22 mouse cellular contexts compared by ENCODE assay signal in the genomic region with DNA sequence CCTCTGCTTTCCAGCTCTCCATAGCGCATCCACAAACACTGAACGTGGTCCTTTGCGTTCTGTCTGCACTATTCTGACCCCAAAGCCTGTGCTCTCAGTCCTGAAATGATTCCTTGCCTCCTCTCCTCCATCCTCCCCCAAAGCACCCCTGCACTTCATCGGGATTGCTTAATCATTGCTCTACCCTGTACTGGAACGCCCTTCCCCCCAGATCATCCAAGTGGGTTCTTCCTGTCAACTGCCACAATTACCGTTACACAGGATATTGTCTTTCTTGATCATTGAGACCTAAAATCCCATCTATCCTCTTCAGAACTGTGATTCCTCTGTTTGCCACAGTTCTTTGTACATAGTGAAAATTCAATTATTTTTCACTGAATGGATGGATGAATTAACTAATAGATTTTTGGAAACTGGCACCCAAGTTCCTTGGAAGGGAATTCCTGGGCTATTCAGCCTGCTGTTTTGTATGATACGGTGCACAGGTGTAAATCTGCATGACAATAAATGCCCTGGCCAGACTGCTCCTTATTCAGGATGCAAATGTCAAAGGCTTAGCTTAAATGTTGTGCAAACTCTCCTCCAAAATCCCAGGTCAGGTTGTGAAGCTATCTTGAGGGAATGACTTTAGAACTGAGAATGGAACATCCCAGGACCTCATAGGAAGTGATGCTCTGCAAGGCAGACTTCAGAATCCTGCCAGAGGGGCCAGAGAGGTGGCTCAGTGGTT. TPM values are rescaled to one million over a fixed set of nuclear protein-coding genes. Genes with fewer than 3 reads are reported as not detected.
"Had no signal": no experiment of that assay in that cellular context is flagged by ENCODE, and none has a peak within 500 bp of the region (broad histone marks: within the 10 kb centered on the region; RNA-seq: fewer than 3 reads in every experiment).

No protein-coding gene starts in this region.

- H3K4me3 ChIP-seq: liver, embryonic 15.5 days; lung, embryonic 15.5 days; midbrain, embryonic 12.5 days; midbrain, embryonic 15.5 days; neural tube, embryonic 12.5 days; stomach, embryonic 15.5 days had no signal

- H3K27me3 ChIP-seq: liver, embryonic 15.5 days; lung, embryonic 15.5 days; midbrain, embryonic 12.5 days; midbrain, embryonic 15.5 days; neural tube, embryonic 12.5 days; stomach, embryonic 15.5 days had no signal

- DNase-seq: liver, postnatal 0 days; lung, adult 2 months; lung, postnatal 14 days; lung, postnatal 36 days; right cerebral cortex, postnatal 14 days; thymus, adult 2 months; thymus, postnatal 25 days; thymus, postnatal 4 days had no signal

- H3K4me1 ChIP-seq: liver, embryonic 15.5 days; lung, embryonic 15.5 days; midbrain, embryonic 12.5 days; midbrain, embryonic 15.5 days; neural tube, embryonic 12.5 days; stomach, embryonic 15.5 days had no signal

- H3K4me2 ChIP-seq: liver, embryonic 15.5 days; lung, embryonic 15.5 days; midbrain, embryonic 12.5 days; midbrain, embryonic 15.5 days; neural tube, embryonic 12.5 days; stomach, embryonic 15.5 days had no signal

- H3K9ac ChIP-seq: liver, embryonic 15.5 days; liver, postnatal 0 days; lung, embryonic 15.5 days; midbrain, embryonic 12.5 days; midbrain, embryonic 15.5 days; neural tube, embryonic 12.5 days; stomach, embryonic 15.5 days had no signal

- H3K9me3 ChIP-seq: liver, embryonic 15.5 days; lung, embryonic 15.5 days; midbrain, embryonic 12.5 days; midbrain, embryonic 15.5 days; neural tube, embryonic 12.5 days; stomach, embryonic 15.5 days had no signal

- ATAC-seq: liver, postnatal 0 days; lung, postnatal 0 days; midbrain, embryonic 15.5 days had no signal

- H3K36me3 ChIP-seq: liver, embryonic 15.5 days; lung, embryonic 15.5 days; midbrain, embryonic 12.5 days; midbrain, embryonic 15.5 days; neural tube, embryonic 12.5 days; stomach, embryonic 15.5 days had no signal

- H3K27ac ChIP-seq: liver, embryonic 15.5 days; lung, embryonic 15.5 days; macrophage; midbrain, embryonic 12.5 days; midbrain, embryonic 15.5 days; neural tube, embryonic 12.5 days; stomach, embryonic 15.5 days; stomach, postnatal 0 days had no signal

RNA-seq across cellular contexts. Expression of gene Cbln4, which starts 15.8 kb away (rescaled TPM):
- total RNA-seq: megakaryocyte progenitor cell, adult 5-6 weeks; monocyte, adult 5-6 weeks; neutrophil, adult 5-6 weeks had no signal
- polyA plus RNA-seq: liver, postnatal 0 days; lung, adult 2 months; lung, postnatal 0 days; macrophage; spleen, adult 2 months; thymus, adult 2 months; urinary bladder, adult 2 months had no signal
